Mouse (Mus musculus) limb, embryonic 14.5 days (tissue): ENCODE data around the gene Slc13a1. TPM values are rescaled to one million over a fixed set of nuclear protein-coding genes. Genes with fewer than 3 reads are reported as not detected.

ENCODE experiments used
- ATAC-seq: fragments of 200-750 bp; cut with Nextera tagmentation; 2 replicates; pipeline ENCODE4 v1.8.0; 2017; ENCODE audit warnings: low read depth, moderate number of reproducible peaks, moderate TSS enrichment; ENCODE audit not compliant: low FRiP score
- DNase-seq: peaks from one replicate; pipeline ENCODE4 v3.0.0-alpha.2; 2015; ENCODE audit warnings: low spot score
- H3K27ac ChIP-seq: fragments of 300-500 bp; sonication (generic); replicated peaks from 2 replicates; pipeline ENCODE4 v1.5.1; 2014; ENCODE audit warnings: low read depth, mild to moderate bottlenecking, low read length, moderate library complexity, mixed read lengths
- H3K27me3 ChIP-seq: fragments of 300-500 bp; sonication (generic); 2 replicates; pipeline ENCODE4 v1.6.1; 2014; ENCODE audit warnings: low read length, mixed read lengths; ENCODE audit not compliant: control insufficient read depth, insufficient read depth
- H3K36me3 ChIP-seq: fragments of 300-500 bp; sonication (generic); 2 replicates; pipeline ENCODE4 v1.6.1; 2014; ENCODE audit warnings: mild to moderate bottlenecking, low read length, moderate library complexity, mixed read lengths; ENCODE audit not compliant: control insufficient read depth, insufficient read depth
- H3K4me1 ChIP-seq: fragments of 300-500 bp; sonication (generic); 2 replicates; pipeline ENCODE4 v1.6.1; 2014; ENCODE audit warnings: antibody characterized with exemption, low read length, mixed read lengths; ENCODE audit not compliant: control insufficient read depth, insufficient read depth
- H3K4me2 ChIP-seq: fragments of 300-500 bp; sonication (generic); replicated peaks from 2 replicates; pipeline ENCODE4 v1.6.1; 2014; ENCODE audit warnings: low read depth, mild to moderate bottlenecking, low read length, moderate library complexity; ENCODE audit not compliant: severe bottlenecking
- H3K4me3 ChIP-seq: fragments of 300-500 bp; sonication (generic); replicated peaks from 2 replicates; pipeline ENCODE4 v1.5.1; 2014; ENCODE audit warnings: low read length
- H3K9ac ChIP-seq: fragments of 300-500 bp; sonication (generic); 2 replicates; pipeline ENCODE4 v1.6.1; 2014; ENCODE audit warnings: mild to moderate bottlenecking, low read depth, low read length, moderate library complexity; ENCODE audit not compliant: severe bottlenecking
- H3K9me3 ChIP-seq: fragments of 300-500 bp; sonication (generic); 2 replicates; pipeline ENCODE4 v1.6.1; 2016; ENCODE audit warnings: low read length; ENCODE audit not compliant: control insufficient read depth
- POLR2A ChIP-seq: fragments of 200-500 bp; IDR thresholded peaks from 2 replicates; pipeline ENCODE4 v1.8.0; 2012; ENCODE audit warnings: inconsistent platforms, mild to moderate bottlenecking, moderate library complexity, borderline replicate concordance; ENCODE audit not compliant: insufficient read depth, insufficient read length; ENCODE audit errors: extremely low read depth
- WGBS: fragments of 180-500 bp; shearing (Covaris S2); extraction: QIAGEN DNeasy Blood & Tissue Kit; methylation state at CpG from one replicate; pipeline ENCODE4 v1.1.7; 2014; 5-methylcytosine and 5-hydroxymethylcytosine counted together
- polyA plus RNA-seq, 2 experiments: library from polyadenylated mRNA; depleted of rRNA in 1 of 2; stranded (reverse) in 1 of 2; unstranded in 1 of 2; fragments of >200 nt; fragmentation: Nextera tagmentation in 1 of 2; extraction: Ambion mirVana in 1 of 2; gene quantifications; 2 replicates each; pipeline versions ENCODE4 v1.2.1 to v1.2.3; 2012 to 2014

Gene Slc13a1
- polyA plus RNA-seq, 2 experiments = not detected

DNA sequence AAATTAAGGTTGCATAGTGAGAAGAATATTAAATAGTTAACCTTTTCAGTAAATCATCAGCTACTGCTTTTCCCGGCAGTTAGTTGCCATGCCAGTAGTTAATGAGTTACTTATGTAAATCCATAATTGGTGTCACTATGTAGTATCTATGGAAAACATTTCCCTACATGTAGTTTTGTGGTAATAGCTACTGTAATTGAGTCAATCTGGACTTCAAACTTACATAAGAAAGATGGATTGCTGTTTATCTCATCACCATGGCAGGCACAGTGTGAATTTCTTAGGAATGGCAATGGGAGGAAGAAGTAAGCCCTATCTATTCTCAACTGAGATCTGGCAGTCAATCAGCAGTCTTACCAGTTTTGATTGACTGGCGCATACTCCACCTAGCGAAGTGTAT, 15.5 kb upstream of the Slc13a1 start:
- H3K9me3 ChIP-seq = no peaks in the 10 kb centered on the region
- H3K4me3 ChIP-seq = no peak overlapping the region
- no peak overlapping the region for H3K4me2 ChIP-seq
- ATAC-seq = no peak
- H3K27ac ChIP-seq = no peak overlapping the region
- H3K9ac ChIP-seq = no peak overlapping the region
- H3K36me3 ChIP-seq = no peaks in the 10 kb centered on the region
- no peak for DNase-seq
- TF ChIP-seq POLR2A = no peak
- H3K27me3 ChIP-seq = no peaks in the 10 kb centered on the region
- no peaks in the 10 kb centered on the region for H3K4me1 ChIP-seq
- 89% methylated on average over 3 of the region's 3 CpGs for WGBS

DNA sequence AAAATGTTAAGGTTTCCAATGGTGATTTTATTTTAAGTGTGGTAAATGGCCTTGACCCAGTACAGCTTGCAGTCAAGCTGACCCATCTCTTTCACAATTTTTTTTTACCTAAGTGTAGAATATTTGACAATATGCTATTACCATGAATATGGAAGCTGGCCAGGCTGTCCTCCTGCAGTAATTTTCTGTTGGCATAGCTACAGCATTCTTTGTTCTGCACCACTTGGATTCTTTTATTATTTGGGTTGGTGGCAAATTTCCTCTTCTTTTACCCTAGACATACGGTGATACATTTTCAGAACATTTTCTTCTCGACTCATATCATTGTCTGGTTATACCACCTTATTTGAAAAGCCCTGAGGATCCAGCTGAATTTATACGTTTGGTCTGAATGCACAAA, 7.5 kb upstream of the Slc13a1 start:
- WGBS = 79% methylated on average over 3 of the region's 3 CpGs
- H3K4me3 ChIP-seq = no peak overlapping the region
- no peak for ATAC-seq
- H3K9me3 ChIP-seq = no peaks in the 10 kb centered on the region
- H3K4me1 ChIP-seq = no peaks in the 10 kb centered on the region
- no peaks in the 10 kb centered on the region for H3K27me3 ChIP-seq
- H3K36me3 ChIP-seq = no peaks in the 10 kb centered on the region
- H3K9ac ChIP-seq = no peak overlapping the region
- TF ChIP-seq POLR2A = no peak
- H3K4me2 ChIP-seq = no peak overlapping the region
- no peak overlapping the region for H3K27ac ChIP-seq
- no peak for DNase-seq

DNA sequence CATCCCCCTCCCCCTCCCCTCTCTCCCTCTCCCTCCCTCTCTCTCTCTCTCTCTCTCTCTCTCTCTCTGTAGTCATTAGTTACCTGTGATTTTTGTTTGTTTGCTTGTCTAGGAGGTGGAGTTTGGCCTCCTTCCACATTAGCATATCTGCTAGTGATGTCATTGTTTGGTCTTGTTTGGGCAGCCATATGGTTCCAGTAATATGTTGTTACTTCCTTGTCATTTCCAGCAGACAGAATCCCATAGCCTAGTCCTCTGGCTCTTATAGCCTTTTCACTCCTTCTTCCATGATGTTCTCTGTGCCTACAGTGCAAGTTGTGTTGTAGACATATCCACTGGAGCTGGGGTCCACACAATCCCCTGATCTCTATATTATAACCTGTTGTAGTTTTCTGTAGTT, 6.1 kb upstream of the Slc13a1 start:
- H3K4me3 ChIP-seq = no peak overlapping the region

GRCm38 (mm10) chr6:24172736-24173135, 4.8 kb upstream of the Slc13a1 start:
- H3K9me3 ChIP-seq = no peaks in the 10 kb centered on the region
- TF ChIP-seq POLR2A = no peak
- no peak overlapping the region for H3K4me2 ChIP-seq
- ATAC-seq = no peak
- 69% methylated on average over 2 of the region's 2 CpGs for WGBS
- no peaks in the 10 kb centered on the region for H3K36me3 ChIP-seq
- H3K4me1 ChIP-seq = no peaks in the 10 kb centered on the region
- no peak overlapping the region for H3K27ac ChIP-seq
- no peak for DNase-seq
- no peak overlapping the region for H3K4me3 ChIP-seq
- no peak overlapping the region for H3K9ac ChIP-seq
- H3K27me3 ChIP-seq = no peaks in the 10 kb centered on the region

More for the DNA sequence above, 6.1 kb upstream of the Slc13a1 start:
- no peak for TF ChIP-seq POLR2A
- DNase-seq = no peak
- H3K9ac ChIP-seq = no peak overlapping the region
- H3K9me3 ChIP-seq = no peaks in the 10 kb centered on the region
- H3K36me3 ChIP-seq = no peaks in the 10 kb centered on the region
- H3K4me1 ChIP-seq = no peaks in the 10 kb centered on the region
- no peak overlapping the region for H3K27ac ChIP-seq
- H3K27me3 ChIP-seq = no peaks in the 10 kb centered on the region
- ATAC-seq = no peak
- H3K4me2 ChIP-seq = no peak overlapping the region

GRCm38 (mm10) chr6:24166772-24167171, 1.1 kb downstream of the Slc13a1 start:
- H3K9me3 ChIP-seq = no peaks in the 10 kb centered on the region
- H3K27me3 ChIP-seq = no peaks in the 10 kb centered on the region
- no peak overlapping the region for H3K4me3 ChIP-seq
- no peaks in the 10 kb centered on the region for H3K4me1 ChIP-seq
- no peak overlapping the region for H3K27ac ChIP-seq
- no peaks in the 10 kb centered on the region for H3K36me3 ChIP-seq
- no peak overlapping the region for H3K9ac ChIP-seq
- DNase-seq = no peak
- no peak overlapping the region for H3K4me2 ChIP-seq
- ATAC-seq = no peak
- WGBS = 84% methylated on average over 6 of the region's 6 CpGs
- TF ChIP-seq POLR2A = no peak

DNA sequence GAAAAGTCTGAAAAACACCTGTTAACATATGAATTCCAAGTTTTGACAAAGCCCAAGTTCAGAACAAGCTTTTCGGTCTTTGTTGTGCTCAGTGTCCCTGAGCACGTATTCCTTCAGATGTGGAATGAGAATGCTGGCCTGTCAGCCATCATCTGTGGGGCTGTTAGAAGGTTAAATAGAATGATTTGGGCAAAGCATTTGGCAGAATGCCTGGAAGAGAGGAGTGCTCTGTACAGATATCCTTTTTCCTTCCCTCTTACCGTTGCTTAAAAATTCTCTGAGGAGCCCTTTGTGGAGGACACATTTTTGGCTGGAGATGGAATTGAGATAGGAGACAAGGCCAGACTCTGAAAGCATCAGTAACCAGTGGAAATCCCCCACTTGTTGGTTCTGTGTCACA, 2.6 kb downstream of the Slc13a1 start:
- Histone ChIP-seq H3K27me3 (no peaks in the 10 kb centered on the region), H3K9me3 (no peaks in the 10 kb centered on the region), H3K4me2 (no peak overlapping the region), H3K9ac (no peak overlapping the region), H3K4me3 (no peak overlapping the region), H3K27ac (no peak overlapping the region), H3K4me1 (no peaks in the 10 kb centered on the region), H3K36me3 (no peaks in the 10 kb centered on the region)
- no peak for TF ChIP-seq POLR2A
- ATAC-seq (no peak), DNase-seq (peak; percentile 37)
- 60% methylated on average over 3 of the region's 3 CpGs for WGBS
